Mouse (Mus musculus) liver, embryonic 11.5 days (tissue): ENCODE data around the gene Cd69. TPM values are rescaled to one million over a fixed set of nuclear protein-coding genes. Genes with fewer than 3 reads are reported as not detected.
A peak's percentile ranks its signal among the peaks of the same experiment; 100 is the strongest.

ENCODE experiments used
- ATAC-seq: fragments of 200-750 bp; cut with Nextera tagmentation; replicated peaks from 2 replicates; pipeline ENCODE4 v1.8.0; 2017; ENCODE audit warnings: moderate number of reproducible peaks, mild to moderate bottlenecking, moderate TSS enrichment, moderate library complexity; ENCODE audit not compliant: low FRiP score
- DNase-seq: peaks from one replicate; pipeline ENCODE4 v3.0.0-alpha.2; 2017; ENCODE audit warnings: low spot score
- H3K27ac ChIP-seq: fragments of 300-500 bp; sonication (generic); 2 replicates; pipeline ENCODE4 v1.5.1; 2014; ENCODE audit warnings: mild to moderate bottlenecking, low read depth, low read length, control low read depth
- H3K27me3 ChIP-seq: fragments of 300-500 bp; sonication (generic); replicated peaks from 2 replicates; pipeline ENCODE4 v1.6.1; 2014; ENCODE audit warnings: low read length, mixed read lengths; ENCODE audit not compliant: control insufficient read depth, insufficient read depth
- H3K36me3 ChIP-seq: fragments of 300-500 bp; sonication (generic); 2 replicates; pipeline ENCODE4 v1.6.1; 2014; ENCODE audit warnings: mild to moderate bottlenecking, low read length, moderate library complexity, mixed read lengths; ENCODE audit not compliant: control insufficient read depth, insufficient read depth
- H3K4me1 ChIP-seq: fragments of 300-500 bp; sonication (generic); replicated peaks from 2 replicates; pipeline ENCODE4 v1.6.1; 2014; ENCODE audit warnings: low read length, mixed read lengths; ENCODE audit not compliant: control insufficient read depth, insufficient read depth
- H3K4me2 ChIP-seq: fragments of 300-500 bp; sonication (generic); 2 replicates; pipeline ENCODE4 v1.6.1; 2014; ENCODE audit warnings: mild to moderate bottlenecking, control low read depth, moderate library complexity
- H3K4me3 ChIP-seq: fragments of 300-500 bp; sonication (generic); 2 replicates; pipeline ENCODE4 v1.5.1; 2014; ENCODE audit warnings: low read depth, low read length, control low read depth
- H3K9ac ChIP-seq: fragments of 300-500 bp; sonication (generic); 2 replicates; pipeline ENCODE4 v1.6.1; 2014; ENCODE audit warnings: low read depth, low read length, control low read depth
- H3K9me3 ChIP-seq: fragments of 300-500 bp; sonication (generic); 2 replicates; pipeline ENCODE4 v1.6.1; 2016; ENCODE audit warnings: low read length, inconsistent platforms, mixed read lengths; ENCODE audit not compliant: control insufficient read depth
- WGBS: fragments of 180-500 bp; shearing (Covaris S2); extraction: QIAGEN DNeasy Blood & Tissue Kit; methylation state at CpG from one replicate; pipeline ENCODE4 v1.1.7; 2014; 5-methylcytosine and 5-hydroxymethylcytosine counted together
- polyA plus RNA-seq: library from polyadenylated mRNA; unstranded; fragments of >200 nt; fragmentation: Nextera tagmentation; extraction: Ambion mirVana; gene quantifications from 2 replicates; pipeline ENCODE4 v1.2.1, GENCODE M21; 2014

Cd69 gene
- polyA plus RNA-seq, 1 experiment from 2014 or later, result 1.1 TPM

DNA sequence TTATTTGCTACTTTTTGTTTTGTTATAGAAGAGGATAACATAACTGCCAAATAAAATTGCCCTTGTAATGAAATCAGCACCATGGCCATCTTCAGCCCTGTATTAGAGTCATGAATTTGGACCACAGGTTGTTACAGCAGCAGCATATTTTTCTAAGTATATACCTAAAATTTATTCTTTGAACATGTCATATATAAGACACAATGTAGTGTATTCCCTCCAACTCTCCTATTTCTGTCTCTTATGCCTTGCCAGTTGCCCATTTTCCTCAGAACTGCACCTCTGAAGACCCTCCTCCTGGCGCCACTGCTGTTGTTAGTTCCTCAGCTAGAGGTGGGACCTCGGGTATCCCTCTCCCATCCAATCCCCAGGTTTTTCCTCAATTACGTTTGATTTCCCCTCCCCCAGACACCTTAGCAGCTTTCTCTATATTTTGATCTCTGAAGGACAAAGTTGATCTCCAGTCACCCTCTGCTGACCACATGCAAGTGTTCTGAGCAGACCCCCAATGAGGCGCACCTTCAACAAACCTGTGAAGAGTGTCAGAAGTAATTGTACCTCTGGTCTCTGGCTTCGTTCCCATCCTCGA, 41.8 kb downstream of the Cd69 start:
- WGBS, result 75% methylated on average over 6 of the region's 6 CpGs
- H3K27me3 ChIP-seq, result no peaks in the 10 kb centered on the region
- H3K4me3 ChIP-seq, result no peak overlapping the region
- no peak for DNase-seq
- no peak overlapping the region for H3K9ac ChIP-seq
- H3K9me3 ChIP-seq, result no peaks in the 10 kb centered on the region
- peak overlapping the region; percentile 68; the same call in 1 of the 2 replicates for H3K27ac ChIP-seq
- H3K4me1 ChIP-seq, result peaks cover 50% of the 10 kb centered on the region
- no peaks in the 10 kb centered on the region for H3K36me3 ChIP-seq
- peak overlapping the region; percentile 13; the same call in 1 of the 2 replicates for H3K4me2 ChIP-seq
- ATAC-seq, result no peak

DNA sequence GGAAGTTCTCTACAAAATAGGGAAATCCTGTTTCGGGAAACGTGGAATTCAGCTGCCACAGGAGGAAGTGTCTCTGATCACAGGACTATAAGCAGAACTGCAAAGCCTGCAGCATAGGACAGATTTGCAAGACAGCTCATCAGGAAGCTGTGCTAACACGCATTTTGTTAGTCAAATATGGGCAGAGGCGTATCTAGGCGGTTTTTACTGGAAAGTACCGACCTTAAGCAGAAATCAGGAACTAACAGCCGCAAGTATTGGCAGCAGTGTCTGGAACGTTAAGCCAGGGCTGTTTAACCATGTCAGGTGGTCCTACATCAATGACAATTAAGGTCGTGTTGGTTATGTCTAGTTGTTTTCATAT, 42.4 kb downstream of the Cd69 start:
- no peaks in the 10 kb centered on the region for H3K9me3 ChIP-seq
- H3K9ac ChIP-seq, result no peak overlapping the region
- peak overlapping the region; percentile 68 for H3K27ac ChIP-seq
- 30% methylated on average over 9 of the region's 9 CpGs for WGBS
- H3K4me3 ChIP-seq, result no peak overlapping the region
- no peaks in the 10 kb centered on the region for H3K27me3 ChIP-seq
- ATAC-seq (peak; percentile 21), DNase-seq (peak; percentile 33)
- peak overlapping the region; percentile 12; the same call in 1 of the 2 replicates for H3K4me2 ChIP-seq
- peaks cover 50% of the 10 kb centered on the region for H3K4me1 ChIP-seq
- H3K36me3 ChIP-seq, result no peaks in the 10 kb centered on the region

DNA sequence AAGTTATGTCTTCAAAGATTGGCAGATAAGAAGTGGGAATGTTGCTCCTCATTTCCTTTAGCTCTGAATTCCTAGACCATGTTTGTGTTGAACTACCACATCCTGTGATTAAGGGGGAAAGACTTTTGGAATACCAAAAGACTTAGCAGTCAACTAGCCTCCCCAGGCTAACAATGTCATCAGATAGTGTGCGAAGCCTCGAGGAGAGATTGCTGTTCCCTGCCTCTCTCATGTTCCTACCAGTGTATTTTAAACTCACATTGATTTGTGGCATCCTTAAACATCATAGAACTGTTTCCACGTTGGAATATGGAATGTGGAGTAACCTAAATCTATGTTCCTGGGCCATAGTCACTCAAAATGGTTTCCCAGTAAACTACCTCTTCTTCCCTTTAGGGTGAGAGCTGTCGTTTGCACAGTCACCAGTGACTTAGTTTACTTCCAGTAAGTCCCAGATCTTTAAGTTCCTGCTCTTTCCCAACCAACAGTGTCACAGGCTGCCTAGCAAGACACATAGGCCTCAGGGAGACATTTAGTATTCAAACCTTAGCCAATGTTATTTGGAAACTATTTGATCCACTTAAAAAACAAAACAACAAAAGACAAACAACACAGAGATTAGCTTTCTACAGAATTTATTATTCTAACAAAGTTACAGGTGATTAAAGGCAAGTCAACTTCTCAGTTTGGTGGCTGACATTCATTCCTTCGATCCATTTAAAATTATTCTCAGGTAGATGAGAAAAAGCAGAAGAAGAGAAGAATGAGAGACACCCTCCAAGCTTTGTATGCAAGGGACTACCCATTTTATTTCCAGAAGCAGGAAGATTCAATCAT, 43.0 kb downstream of the Cd69 start:
- Histone ChIP-seq H3K9me3 (no peaks in the 10 kb centered on the region), H3K36me3 (no peaks in the 10 kb centered on the region), H3K4me1 (peaks cover 47% of the 10 kb centered on the region), H3K27me3 (no peaks in the 10 kb centered on the region), H3K27ac (peak overlapping the region; percentile 68), H3K9ac (no peak overlapping the region), H3K4me3 (no peak overlapping the region), H3K4me2 (0 out of 2 replicates have a peak overlapping the region, but pooled peaks have one; percentile 12)
- ATAC-seq, result no peak
- 61% methylated on average over 5 of the region's 5 CpGs for WGBS
- DNase-seq, result no peak

DNA sequence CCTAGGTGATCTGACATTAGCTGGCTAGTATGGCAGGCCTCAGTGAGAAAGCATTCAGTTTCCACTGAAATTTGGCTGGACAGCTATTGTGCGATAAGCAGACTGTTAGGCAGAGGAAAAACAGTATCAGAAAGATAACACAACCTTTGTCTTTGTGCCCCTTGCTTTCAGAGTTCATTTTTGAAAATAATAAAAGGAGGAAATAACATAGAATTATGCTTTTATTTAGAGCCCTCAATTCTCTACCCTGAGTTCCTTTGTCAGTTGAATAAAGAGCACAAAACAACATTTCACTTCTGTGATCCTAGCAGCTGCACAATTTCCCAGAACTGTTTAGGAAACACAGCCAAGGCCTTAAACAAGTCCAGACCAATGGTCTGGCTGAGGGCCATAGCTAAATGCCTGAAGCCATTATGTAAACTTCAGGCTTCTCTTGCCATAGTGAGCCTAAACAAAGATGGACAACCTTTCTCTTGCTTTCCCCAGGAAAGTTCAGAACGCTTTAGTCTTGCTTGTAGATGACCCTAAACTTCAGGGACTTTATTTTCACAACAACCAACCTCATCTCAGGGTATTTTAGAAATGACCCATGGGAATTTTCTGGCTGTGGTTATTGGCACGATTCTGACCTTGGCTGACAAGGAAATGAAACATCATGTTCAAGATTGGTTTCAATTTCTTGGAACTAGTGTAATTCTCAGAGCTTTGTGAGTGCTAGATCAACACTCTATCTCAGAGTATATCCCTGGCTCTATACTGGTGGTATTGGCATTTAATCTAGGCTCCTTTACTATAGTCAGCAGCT, 45.3 kb downstream of the Cd69 start:
- H3K4me1 ChIP-seq, result peaks cover 32% of the 10 kb centered on the region
- H3K27me3 ChIP-seq, result no peaks in the 10 kb centered on the region
- H3K36me3 ChIP-seq, result no peaks in the 10 kb centered on the region
- DNase-seq, result no peak
- ATAC-seq, result peak; percentile 82
- H3K9ac ChIP-seq, result peak overlapping the region; percentile 15; the same call in 1 of the 2 replicates
- peak overlapping the region; percentile 24 for H3K4me2 ChIP-seq
- 53% methylated on average over 3 of the region's 3 CpGs for WGBS
- H3K9me3 ChIP-seq, result no peaks in the 10 kb centered on the region
- peak overlapping the region; percentile 78 for H3K27ac ChIP-seq
- no peak overlapping the region for H3K4me3 ChIP-seq

DNA sequence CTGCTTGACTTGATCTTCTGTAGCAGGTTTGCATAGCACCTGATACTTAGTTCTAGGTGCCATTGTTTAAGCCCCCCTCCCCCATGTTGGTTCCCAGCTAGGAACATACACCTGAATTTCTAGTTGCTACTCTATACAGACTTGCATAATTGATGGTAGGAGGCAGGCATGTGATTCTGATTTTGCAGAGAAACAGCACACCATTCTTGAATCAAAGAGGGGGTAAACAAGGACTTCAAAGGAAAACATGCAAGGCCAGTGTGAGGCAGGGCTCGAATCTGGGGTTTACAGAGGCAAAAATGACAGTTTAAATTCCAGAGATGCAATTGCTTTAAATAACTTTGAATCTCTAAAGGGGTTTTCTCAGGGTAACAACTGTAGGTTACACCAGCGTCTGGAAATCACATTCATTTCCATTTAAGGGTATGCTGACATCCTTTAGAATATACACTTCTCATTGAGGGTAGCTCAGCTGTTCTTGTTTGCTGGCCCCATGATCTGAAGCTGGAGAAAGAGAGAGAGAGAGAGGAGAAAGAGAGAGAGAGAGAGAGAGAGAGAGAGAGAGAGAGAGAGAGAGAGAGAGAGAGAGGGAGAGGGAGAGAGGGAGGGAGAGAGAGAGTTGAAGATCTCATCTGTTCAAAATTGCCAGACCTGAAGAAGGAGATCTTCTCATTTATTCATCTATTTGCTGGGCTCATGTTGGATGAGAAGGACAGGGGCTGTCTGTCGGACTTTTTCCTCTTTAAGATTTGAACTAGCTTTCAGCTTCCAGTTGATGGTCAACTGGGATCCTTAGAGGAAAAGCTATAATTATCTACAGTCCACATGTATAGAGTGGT, 46.1 kb downstream of the Cd69 start:
- H3K4me3 ChIP-seq, result no peak overlapping the region
- WGBS, result 39% methylated on average over 3 of the region's 3 CpGs
- H3K4me1 ChIP-seq, result peaks cover 26% of the 10 kb centered on the region
- no peaks in the 10 kb centered on the region for H3K36me3 ChIP-seq
- H3K4me2 ChIP-seq, result peak overlapping the region; percentile 2; the same call in 1 of the 2 replicates
- H3K27me3 ChIP-seq, result no peaks in the 10 kb centered on the region
- peak overlapping the region; percentile 78 for H3K27ac ChIP-seq
- DNase-seq (no peak), ATAC-seq (no peak)
- no peaks in the 10 kb centered on the region for H3K9me3 ChIP-seq
- no peak overlapping the region for H3K9ac ChIP-seq

DNA sequence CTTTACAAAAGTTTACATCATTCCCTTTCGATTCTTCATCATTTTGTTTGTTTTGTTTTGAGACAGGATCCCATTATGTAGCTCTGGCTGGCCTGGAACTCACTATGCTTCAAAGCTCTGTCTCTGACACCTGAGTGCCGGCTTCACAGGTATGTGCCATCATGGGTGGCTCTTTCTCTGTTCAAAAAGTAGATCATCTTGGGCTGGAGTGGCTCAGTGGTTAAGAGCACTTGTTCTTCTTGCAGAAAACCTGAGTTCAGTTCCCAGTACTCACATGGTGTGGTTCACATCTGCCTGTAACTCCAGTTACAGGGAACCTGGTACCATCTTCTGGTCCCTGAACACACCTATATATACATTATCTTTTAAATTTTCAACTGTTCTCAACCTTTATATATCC, 50.2 kb downstream of the Cd69 start:
- no peak for ATAC-seq
- no peaks in the 10 kb centered on the region for H3K36me3 ChIP-seq
- H3K4me1 ChIP-seq, result peaks cover 5% of the 10 kb centered on the region
- H3K27ac ChIP-seq, result no peak overlapping the region
- H3K27me3 ChIP-seq, result no peaks in the 10 kb centered on the region
- DNase-seq, result no peak
- no peak overlapping the region for H3K9ac ChIP-seq
- 75% methylated on average over 2 of the region's 2 CpGs for WGBS
- no peak overlapping the region for H3K4me2 ChIP-seq
- H3K9me3 ChIP-seq, result no peaks in the 10 kb centered on the region
- H3K4me3 ChIP-seq, result no peak overlapping the region

DNA sequence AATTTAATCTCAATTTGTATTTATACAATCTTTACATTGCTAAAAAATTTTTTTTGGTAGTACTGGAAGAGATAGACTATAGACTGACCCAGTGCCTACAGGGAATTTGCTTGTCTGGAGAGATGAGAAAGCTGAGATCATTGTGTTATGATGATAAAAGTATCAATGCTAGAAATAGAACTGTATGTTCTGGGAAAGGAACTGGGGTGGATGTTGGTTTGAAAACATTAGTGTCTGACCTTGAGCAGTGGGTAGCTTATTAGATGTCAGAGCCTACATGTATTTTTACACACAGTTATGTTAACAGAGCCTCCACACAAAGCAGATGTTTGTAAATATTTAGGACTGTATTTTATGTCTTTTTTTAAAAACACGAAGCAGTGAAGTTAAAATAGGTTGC, 51.1 kb downstream of the Cd69 start:
- Histone ChIP-seq H3K4me2 (no peak overlapping the region), H3K9me3 (no peaks in the 10 kb centered on the region), H3K4me3 (no peak overlapping the region), H3K36me3 (no peaks in the 10 kb centered on the region), H3K27me3 (no peaks in the 10 kb centered on the region), H3K9ac (no peak overlapping the region), H3K4me1 (peaks cover 6% of the 10 kb centered on the region; the same call in 1 of the 2 replicates), H3K27ac (no peak overlapping the region)
- 86% methylated on average over 1 of the region's 1 CpGs for WGBS
- DNase-seq (no peak), ATAC-seq (no peak)

DNA sequence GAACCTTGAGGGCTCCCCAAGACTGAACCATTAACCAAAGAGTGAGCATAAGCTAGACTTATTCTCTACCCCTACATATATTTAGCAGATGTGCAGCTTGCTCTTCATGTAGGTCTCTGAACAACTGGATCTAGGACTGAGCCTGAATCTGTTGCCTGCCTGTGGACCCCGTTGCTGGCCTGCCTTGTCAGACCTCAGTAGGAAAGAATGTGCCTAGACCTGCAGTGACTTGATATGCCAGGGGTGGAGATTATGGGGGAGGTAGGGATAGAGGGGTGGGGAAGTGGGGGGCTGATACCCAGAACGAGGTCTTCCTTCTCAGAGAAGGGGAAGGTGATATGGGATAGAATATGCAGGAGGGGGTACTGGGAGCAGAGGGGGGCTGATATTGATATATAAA, 51.6 kb downstream of the Cd69 start:
- WGBS, result 43% methylated on average over 2 of the region's 2 CpGs
- Histone ChIP-seq H3K36me3 (no peaks in the 10 kb centered on the region), H3K9me3 (no peaks in the 10 kb centered on the region), H3K4me1 (peaks cover 6% of the 10 kb centered on the region; the same call in 1 of the 2 replicates), H3K27me3 (no peaks in the 10 kb centered on the region), H3K27ac (no peak overlapping the region), H3K9ac (no peak overlapping the region), H3K4me3 (no peak overlapping the region), H3K4me2 (no peak overlapping the region)
- DNase-seq, result no peak
- ATAC-seq, result peak; percentile 69
